Mouse (Mus musculus) c-Kit-negative CD71-positive TER-119-positive erythroid progenitor cells, embryonic 14.5 days (primary cell): Measurements from ENCODE around the gene Rarg.
A peak's percentile ranks its signal among the peaks of the same experiment; 100 is the strongest.

Source experiments
- DNase-seq: peaks from one replicate; pipeline ENCODE4 v3.0.0-alpha.2; 2013; ENCODE audit warnings: low read depth, low spot score

The Rarg gene

DNA sequence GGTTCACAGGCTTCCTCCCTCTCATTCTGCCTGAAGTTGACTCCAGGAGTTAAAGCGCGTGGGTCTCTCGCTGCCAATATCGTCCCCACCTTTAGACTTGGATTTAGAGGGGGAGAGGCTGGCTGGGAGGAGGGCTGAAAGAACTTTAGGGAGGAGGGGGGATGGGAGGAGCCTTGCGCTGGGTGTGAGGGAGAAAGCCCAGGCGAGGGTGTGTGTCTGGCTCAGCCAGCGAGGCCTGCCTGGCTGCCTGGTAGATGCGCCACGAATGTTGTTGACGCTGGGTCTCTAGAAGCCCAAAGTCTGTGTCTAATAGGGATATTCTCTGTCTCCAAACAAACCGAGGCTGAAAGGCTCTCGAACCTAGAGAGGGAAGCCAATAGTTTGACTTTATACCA is 756 bp upstream of the Rarg start:
- DNase-seq: no peak

DNA sequence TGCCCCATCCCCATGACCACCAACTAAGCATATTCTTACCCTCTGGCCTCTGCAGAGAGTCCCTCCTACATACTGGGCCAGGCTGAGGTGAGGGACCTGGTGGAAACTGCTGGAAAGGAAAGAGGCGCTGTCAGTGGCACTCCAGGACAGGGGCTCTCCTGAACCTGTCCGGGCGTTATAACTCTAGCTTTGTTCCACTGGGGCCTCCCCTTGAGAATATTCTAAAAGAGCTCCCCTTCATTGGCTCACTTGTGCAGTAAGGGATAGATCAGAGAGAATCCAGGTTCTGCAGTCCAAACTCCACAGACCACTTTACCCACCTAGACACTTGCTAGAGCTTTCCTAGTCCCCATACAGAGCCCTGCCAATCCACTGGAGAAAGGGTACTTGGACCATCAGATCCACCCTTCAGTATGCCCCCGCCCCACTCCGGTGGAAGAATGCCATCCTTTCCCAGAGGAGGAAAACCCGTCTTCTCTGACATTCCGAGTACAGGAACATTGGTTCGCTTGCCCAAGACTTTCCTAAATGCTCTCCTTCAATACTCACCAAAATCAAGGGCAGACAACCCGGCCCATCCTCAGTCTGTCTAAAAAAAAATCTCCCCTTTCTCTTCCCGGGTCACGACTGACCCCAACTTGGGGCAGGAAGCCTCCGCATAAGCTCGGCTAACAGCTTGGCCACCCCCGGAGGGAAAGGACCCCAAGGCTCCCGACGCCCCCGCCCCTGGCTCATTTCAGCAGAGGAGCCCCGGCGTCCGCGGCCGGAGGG is 701 bp downstream of the Rarg start:
- no peak for DNase-seq

DNA sequence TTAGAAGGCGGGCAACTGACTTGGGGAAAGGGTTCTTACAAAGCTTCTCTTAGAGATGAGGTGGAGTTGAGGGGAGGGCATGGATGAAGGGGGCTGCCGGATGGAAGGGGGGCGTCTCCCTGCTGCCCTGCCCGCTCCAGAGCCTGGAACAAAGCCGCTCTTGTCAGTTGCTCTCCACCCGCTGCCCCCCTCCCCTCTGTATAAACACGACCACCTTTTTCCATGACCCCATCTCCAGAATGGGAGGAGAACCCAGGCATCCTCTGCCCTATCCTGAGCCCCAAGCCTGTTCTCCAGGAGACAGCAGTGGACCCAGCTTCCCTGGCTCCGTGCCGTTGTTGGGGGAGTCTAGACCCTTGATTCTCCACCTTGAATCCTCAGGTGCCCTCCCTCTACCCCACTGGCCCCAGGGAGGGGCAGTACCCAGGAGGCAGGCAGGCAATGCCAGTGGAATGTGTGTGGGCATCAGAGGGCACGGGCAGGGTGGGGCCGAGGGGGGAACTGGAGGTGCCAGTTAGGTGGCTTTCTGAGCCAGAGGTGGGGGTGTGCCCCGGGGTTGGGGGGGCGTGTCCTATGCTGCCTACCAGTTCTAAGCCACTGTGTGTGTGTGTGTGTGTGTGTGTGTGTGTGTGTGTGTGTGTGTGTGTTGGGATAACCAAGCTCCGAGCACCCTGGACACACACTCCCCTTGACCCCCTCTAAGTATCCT is 1.6 kb downstream of the Rarg start:
- no peak for DNase-seq

DNA sequence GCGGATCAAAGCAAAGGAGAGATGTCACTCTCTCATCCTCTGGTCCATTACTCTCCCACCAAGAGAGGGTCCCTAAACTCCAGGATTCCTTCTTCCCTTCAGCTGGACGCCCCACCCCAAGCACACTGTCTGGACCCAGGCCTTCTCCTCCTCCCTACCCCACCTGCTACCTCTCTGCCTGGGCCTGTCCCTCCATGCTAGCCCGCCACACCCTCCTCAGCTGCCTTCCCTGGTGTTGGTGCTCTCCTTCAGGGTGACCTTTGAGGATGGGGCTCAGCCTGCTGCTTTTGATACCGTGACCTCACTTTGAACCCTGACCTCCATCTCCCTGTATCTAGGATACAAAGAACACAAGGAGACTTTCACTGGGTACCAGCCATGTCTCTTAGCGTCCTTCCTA is 6.8 kb downstream of the Rarg start:
- no peak for DNase-seq

DNA sequence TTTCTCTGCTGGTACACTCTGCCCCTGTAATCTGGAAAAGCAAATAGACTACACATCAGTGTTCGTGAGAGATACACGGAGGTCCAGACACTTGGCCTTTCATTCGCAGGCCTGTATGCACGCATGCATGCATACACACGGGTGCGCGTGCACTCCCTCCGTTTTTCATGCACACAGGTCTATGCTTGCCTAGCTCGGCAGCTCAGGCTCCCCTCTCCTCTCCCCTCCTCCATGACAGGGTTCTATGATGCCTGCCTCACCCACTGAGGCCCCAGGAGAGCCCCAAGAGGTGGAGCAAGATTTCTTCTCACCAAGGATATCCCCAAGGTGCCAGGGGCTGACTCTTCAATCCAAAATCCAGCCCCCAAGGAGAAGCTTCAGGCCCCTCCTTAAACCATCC is 7.3 kb downstream of the Rarg start:
- DNase-seq: no peak

DNA sequence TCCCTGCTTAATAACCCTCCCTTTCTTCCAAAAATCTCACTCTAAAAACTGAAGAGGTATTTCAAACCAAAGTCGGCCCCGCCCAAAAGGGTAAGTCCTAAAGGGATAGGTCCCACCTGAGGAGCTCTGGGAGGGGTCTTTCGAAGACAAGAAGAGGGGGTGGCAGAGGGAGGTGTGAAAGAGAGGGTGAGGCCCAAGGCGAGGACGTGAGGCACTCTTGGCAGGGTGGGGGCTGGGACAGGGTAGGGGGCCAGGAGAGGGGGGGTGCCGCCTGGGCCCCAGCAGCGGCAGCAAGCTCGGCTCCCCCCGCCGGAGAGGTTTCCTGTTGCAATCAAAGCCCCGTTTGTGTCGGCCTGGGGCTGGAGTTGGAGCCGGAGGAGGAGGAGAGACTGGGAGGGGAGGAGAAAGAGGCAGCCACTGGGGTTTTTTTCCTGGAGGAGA is 8.0 kb downstream of the Rarg start:
- no peak for DNase-seq

DNA sequence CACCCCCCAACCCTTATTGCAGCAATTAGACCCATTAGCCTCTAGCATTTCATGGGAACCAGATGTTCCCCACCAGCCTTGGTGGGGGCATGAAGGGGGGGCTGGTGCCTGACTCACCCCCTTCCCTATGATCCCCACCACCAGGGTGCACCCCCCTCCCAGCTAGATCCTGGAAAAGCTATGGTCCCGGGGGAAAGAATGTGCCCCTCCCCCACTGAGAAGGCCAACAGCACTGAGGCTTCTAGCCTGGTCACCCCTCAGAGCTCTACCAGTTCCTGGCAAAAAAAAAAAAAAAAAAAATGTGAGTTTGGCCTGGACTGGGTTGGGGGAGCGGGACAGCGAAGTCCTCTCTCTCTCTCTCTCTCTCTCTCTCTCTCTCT is 8.5 kb downstream of the Rarg start:
- DNase-seq: no peak

DNA sequence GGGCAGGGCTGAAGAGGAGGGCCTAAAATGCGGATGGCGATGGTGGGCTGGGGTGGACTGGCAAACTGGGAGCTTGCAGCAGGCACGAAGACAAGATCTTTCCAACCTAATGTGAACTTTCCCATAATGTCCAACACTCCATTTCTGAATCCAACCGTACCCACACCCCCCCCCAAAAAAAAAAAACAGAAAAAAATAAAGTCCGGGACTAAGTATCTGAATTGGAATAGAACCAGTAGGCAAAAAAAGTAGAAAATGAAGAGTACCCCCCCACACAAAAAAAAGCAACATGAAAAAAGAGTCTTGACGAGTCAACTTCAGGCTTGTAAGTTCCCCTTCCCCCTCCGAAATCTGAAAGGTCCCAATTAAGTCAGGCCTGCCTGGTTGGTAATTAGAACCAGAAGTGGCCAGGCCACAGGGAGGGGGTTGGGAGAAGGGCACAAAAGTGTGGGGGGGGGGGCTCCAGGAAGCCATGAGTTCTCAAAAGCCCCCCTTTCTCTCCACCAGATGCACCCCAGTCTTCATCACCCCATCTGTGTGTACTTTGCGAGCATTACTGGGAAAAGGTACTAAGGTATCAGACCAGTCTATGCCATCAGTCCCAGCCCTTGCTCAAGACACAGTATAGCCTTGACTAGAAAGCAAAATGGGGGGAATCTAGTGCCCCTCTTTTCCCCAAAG is 9.0 kb downstream of the Rarg start:
- no peak for DNase-seq

DNA sequence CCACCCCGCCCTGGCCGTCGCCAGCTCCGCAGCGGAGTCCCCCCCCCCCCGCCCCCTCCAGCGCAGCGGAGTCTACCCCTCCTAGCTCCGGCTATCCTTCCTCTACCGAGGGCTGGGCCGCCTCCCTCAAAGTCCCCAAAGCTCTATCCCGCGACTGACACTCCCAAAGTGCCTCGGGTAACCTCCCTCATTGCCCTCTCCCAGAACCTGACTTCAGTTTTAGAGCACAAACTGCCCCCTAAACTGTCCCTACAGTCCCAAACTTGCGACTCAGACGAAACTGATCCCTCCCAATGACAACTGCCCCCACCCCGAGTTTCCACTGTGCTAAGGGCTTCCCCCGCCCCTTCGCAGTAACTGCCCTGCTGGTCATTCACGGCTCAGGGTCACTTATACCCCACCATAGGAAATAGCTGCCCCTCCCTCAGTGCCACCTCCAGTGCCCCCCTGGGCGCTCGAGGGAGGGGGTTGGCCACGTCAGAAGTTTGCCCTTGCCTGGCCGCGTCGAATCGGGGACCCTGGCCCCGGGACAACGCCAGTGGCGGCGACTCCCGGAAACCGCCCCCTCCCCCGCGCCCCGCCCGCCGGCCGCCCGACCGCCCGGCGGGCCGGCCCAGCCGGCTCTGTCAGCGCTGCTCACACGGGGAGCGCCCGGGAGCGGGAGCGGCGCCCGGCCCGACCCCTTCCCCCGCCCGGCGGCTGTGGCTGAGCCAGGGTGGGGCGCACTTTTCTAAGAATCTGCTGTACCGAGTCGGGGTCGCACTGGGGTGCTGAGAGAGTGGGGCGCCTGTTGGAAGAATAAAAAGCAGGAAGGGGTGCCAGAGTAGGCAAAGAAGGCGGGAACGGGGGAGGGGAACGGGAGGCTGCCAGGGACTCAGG is 9.8 kb downstream of the Rarg start:
- no peak for DNase-seq

DNA sequence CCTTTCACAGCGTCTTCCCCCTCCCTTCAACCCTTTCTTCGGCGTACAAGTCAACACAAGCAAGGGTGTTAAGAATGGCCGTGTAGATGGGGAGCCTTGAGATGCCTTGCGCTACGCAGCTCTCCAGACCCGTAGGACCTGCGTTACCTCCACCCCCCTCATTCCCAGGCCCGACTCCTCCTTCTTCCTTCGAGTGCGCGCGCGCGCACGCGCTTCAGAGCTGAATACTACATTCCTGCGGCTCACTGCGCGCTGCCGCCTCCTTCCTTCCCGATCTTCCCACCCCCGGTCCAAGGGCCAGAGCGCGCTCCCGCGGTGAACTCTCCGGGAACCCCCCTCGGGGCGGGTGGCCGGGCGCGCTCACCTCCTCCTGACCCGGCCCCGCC is 10.5 kb downstream of the Rarg start:
- DNase-seq: no peak

DNA sequence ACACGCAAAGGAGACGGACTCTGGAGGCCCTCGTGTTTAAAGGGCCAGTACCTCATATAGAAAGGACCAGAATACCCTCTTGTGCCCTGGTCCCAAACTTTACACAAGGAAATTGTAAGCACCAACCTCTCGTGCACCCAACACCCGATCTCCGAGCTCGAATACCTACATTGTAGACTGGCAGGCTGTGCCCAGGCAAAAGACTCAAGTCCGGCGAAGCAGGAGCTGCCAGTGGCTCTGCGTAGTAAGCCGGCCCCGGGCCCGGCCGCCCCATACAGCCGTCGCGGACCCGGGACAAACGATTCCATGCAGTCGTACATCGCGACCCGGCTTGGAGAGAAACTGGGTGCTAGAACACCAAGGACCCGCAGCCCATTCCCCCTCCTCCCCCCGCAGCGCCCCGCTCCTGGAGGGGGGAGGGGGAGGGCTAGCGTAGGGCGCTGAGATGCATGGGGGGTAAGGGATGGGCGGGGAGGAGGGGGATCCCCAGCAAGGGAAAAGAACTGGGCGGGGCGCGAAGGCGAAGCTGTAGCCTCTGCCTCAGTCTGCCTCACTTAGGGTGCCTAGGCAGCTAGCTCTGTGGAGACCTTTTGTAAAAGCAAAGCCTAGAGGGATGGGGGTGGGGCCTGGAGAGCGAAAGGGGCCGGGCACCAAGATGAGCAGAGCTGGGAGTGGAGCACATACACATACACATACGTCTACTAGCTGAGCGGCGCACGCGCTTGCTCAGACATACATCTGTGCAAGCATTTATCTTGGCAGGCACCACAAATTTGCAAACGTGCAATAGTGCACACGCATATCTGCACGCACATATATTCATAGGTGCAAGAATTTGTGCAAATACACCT is 11.2 kb downstream of the Rarg start:
- DNase-seq: no peak

DNA sequence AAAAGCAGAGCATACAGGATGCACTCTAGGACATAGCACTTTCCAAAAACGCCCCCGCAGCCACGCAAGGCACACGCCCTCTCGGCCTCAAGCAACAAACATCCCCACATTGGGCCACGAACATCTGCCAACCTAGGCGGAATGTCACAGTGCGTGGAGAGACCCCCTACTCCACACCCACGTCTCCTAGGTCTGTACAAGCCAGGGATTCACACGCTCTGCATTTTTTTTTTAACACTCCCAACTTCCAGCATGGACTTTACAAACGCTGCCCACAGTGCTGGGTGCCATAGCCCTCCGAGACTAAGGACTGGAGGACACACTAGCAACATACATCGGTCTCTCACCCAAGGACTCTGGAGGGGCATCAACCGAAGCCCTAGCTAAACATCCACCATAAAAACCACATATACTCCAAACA is 11.8 kb downstream of the Rarg start:
- DNase-seq: no peak

DNA sequence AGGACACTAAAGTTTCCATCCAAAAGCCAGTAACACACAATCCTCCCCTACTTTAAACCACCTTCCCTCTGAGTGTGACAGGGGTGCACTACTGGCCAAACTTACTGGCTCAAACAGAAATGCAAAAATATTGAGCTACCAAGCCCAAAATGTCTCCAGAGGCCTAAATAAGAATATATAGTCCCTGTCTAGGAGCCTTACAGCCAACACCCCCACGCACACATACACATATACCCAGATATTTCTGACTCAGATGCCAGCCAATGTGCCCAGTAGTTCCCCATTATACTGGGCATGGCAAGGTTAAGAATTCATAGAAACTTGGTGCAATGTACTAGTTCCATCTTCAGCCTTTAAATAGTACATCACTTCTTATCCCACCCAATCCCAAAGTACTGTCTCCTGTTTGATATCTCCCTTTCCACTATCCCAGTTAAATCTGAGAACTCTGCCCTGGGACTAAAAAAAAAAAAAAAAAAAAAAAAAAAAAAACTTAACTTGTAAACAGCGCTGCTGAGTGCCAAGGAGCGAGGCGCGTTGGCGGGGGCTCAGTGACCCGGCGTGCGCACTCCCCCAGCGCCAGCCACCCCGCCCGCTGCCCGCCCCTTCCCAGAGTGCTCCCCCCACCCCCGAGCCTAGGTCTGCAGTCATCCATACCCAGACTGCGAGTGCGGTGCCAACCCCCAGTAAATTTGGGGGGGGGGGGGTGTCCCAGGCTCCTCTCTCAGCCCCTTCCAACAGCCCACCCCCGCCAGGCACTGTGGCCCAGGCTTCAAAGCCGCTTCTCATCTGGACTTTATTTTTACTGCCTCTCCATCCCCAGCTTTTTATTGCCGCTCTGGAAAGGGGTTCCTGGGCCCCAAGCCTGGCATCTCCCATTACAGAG is 12.8 kb downstream of the Rarg start:
- no peak for DNase-seq

DNA sequence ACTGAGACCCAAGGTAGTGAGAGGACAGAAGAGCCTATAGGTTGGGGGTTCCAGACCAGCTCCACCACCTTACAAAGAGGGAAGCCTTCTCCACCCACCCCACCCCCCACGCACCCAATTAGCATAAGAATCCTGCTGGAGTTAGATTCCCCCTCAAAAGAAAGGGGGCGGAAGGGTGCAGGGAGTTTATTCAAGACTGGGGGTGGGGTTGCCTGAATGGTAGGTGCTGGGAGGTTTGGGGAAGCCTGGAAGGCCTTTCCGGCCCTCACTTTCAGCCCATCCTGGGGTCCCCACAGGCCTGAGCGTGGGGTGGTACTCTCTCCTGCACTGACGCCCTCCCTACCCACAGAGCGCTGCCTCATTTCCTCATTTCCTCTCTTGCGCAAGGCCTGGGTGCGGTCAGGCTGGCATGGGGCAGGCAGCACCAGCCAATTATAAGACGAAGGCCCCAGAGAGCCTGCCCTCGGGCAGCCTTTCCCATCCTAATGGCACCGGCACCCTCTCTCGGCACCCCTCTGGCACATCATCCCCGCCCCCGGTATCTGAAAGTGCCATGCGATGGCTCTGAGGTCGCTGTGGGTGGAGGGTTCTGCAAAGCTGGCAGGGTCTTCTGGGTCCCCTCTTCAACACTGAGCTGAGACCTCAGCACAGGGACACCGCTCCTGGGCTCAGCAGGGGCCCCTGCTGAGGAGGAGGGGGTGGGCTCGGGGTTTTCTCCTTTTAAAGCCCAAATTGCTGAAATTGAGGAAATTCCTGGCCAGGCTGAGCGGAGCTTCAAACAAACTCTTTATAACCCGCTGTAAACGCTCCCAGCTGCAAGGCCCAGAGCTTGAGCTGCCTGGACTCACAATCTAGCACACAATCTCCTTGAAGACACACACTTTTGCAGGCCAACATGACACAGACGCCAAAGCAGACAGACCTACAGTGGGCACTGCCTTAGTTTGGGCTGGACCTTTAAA is 13.8 kb downstream of the Rarg start:
- DNase-seq: no peak

DNA sequence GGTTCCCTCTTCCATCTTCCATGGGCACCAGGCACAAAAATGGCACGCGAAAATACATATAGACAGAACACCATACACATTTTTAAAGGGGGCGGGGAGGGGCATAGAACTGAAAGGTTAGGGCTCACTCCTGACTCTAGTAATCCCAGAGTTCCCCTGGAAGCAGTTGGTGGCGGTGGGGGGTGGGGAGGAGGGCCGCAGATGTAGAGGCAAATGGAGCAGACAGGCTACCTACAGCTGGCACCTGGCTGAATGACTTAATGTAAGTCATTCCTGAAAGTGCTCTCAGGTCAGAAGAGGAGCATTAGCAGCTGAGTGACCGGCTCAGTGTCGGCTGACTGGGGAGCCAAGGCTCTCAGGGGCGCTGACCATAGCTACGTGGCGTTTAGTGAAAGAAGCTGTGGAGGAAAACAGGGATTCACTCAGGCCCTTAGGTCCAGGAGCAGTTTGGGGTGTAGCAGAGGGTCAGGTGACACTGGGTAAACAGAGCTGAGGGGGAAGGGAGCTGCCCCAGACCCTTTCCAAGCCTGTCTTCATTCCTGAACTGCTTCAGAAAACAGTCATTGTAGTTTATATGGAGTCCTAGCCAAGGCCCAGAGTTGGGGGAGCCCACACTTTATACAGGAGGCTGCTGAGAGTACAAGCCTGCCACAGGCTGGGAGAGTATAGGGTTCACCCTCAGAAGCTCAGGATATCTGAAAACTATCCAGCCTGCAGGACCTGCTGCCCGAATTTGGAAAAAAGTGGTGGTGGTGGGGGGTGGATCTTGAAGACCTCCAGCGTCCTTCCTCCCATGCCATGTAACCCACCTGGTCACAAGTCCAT is 14.7 kb downstream of the Rarg start:
- no peak for DNase-seq

DNA sequence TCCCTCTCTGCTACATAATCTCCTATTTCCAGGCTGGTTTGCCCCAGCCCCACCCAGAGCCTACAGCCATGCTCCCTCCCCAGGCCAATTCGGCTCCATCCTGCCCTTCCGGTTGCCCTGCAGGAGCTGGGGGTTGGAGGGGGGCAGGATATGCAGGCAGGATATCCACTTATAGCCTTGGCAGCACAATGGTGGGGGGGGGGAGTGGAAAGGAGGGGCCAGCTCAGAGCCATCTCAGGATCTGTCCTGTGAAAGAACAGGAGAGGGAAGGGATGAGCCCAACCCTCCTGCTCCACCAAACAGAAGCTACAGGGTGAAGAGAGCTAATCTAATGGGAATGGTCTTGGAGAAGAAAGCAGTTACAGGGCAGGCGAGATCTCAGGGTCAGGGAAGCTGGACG is 16.7 kb downstream of the Rarg start:
- DNase-seq: no peak

DNA sequence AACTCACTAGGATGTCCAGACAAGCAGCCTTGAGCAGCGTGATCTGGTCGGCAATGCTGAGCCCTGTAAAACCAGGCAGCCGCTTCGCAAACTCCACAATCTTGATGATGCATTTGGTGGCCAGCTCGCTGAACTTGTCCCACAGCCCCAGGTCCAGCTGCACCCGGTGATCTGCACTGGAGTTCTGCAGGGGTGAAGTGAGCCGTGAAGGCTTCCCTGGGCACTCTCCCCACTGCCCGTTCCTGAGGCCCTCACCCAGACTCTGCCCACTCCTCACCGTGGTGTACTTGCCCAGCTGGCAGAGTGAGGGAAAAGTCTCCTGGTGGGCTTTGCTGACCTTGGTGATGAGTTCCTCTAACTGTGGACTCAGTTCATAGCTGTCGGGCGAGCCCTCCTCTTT is 17.5 kb downstream of the Rarg start:
- no peak for DNase-seq

DNA sequence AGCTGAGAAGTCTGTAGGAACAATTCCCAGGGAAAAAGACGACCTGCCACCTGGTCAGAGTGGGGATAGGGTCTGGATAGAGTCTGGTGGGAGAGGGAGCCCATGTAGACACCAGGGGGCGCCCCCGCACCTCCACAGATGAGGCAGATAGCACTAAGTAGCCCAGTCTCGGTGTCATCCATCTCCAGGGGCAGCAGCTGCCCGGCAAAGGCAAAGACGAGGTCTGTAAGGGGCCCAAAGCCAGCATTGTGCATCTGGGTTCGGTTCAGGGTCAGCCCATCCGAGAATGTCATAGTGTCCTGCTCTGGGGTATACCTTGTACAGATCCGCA is 18.1 kb downstream of the Rarg start:
- DNase-seq: peak; percentile 12
